8 mouse cellular contexts compared by ENCODE assay signal in the genomic region with DNA sequence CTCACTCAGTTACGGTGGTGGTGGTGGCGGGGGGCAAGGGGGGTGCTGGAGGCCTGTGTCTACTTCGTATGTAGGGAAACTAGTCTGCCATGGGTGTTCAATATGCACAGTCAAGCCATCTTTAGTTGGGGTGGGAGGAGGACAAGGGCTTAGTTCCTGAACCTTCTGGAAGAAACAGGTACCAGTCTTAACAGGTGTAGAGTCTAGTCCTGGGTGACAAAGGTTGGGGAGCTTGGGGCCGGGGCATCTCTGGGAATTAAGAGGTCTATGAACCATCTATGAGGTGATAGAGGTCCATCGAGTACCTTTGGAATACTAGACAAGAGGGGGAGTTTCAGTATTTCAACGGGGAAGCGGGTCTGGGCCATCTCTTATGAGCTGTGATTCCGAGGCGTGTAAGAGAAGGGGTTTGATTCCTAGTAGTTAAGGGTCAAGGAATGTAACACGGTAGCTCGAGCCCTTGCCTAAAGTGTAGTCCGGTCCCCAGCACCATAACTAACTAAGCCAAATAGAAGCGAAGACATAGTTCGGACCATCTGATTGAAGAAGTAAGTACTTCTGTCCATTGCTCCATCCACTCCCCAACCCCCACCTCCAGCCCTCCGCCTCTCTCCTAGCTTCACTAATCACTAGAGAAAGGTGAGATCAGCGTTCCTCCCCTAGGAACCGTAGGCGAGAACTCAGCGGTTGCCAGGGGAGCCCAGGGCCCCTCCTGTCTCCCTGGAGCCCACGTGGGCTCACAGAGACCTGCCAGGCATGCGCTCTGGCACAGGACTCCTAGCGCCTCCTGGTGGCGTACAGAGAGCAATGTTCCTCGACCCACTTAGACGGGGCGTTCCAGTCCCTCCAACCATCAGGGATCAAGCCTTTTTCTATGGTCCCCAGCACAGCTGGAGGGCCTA. TPM values are rescaled to one million over a fixed set of nuclear protein-coding genes. Genes with fewer than 3 reads are reported as not detected.
DNase-seq lines count a peak whose midpoint lies in the region; ATAC-seq and TF ChIP-seq lines count a peak whose summit lies in the region.

No protein-coding gene starts in this region.

- peak; percentile 64 for DNase-seq in B cell, adult 2 months
- peak; percentile 92 for DNase-seq in ES-E14 (ENCODE audit: low read depth, low spot score)
- peak; percentile 77 for DNase-seq in embryo, embryonic 10.5 days (ENCODE audit: low spot score)
- DNase-seq in heart, postnatal 10 days = peak; percentile 9 to 46
- peak; percentile 65 to 77 for DNase-seq in layer of hippocampus, adult 2 months (ENCODE audit: low spot score in 2 of 2)
- DNase-seq in retina, embryonic 14.5 days (ENCODE audit: low spot score) = peak; percentile 78
- DNase-seq in urinary bladder, postnatal 4 days (ENCODE audit: low spot score in 2 of 2) = no peak

- H3K9ac ChIP-seq in ES-E14 (ENCODE audit: insufficient read depth, low read depth, low read length, poor library complexity, severe bottlenecking) = peak overlapping the region; percentile 80; the same call in 1 of the 2 replicates
- H3K9ac ChIP-seq in lung, embryonic 15.5 days = no peak overlapping the region

- H3K9me3 ChIP-seq in ES-E14 (ENCODE audit: control insufficient read depth, insufficient read depth, low read depth, low read length) = no peaks in the 10 kb centered on the region
- H3K9me3 ChIP-seq in lung, embryonic 15.5 days = no peaks in the 10 kb centered on the region

- intact Hi-C loops in heart, postnatal 10 days (cut with DNase I) = no loop called here

- peaks cover 89% of the 10 kb centered on the region for H3K27me3 ChIP-seq in lung, embryonic 15.5 days

- peak overlapping the region; percentile 96 for H3K27ac ChIP-seq in ES-E14 (ENCODE audit: insufficient read depth, low read depth, low read length, poor library complexity, severe bottlenecking)
- H3K27ac ChIP-seq in layer of hippocampus, adult 2 months = peak overlapping the region; percentile 94
- H3K27ac ChIP-seq in lung, embryonic 15.5 days = no peak overlapping the region

- peaks cover 8 to 18% of the 10 kb centered on the region in 2 experiments; a peak in 3 of 4 replicates for H3K4me1 ChIP-seq in ES-E14 (ENCODE audit: control insufficient read depth in 2 of 2, insufficient read depth in 2 of 2, low read length in 2 of 2, poor library complexity in 1 of 2)
- peaks cover 5% of the 10 kb centered on the region for H3K4me1 ChIP-seq in lung, embryonic 15.5 days

- peak overlapping the region; percentile 54 to 89; a peak in 3 of 4 replicates for H3K4me3 ChIP-seq in ES-E14 (ENCODE audit: insufficient read depth in 1 of 2, low read depth in 1 of 2, low read length in 2 of 2, poor library complexity in 1 of 2, severe bottlenecking in 1 of 2)
- H3K4me3 ChIP-seq in layer of hippocampus, adult 2 months = peak overlapping the region; percentile 59
- H3K4me3 ChIP-seq in lung, embryonic 15.5 days = peak overlapping the region; percentile 46; the same call in 1 of the 2 replicates

- H3K36me3 ChIP-seq in ES-E14 (ENCODE audit: control insufficient read depth, insufficient read depth, low read length, poor library complexity, severe bottlenecking) = no peaks in the 10 kb centered on the region
- H3K36me3 ChIP-seq in lung, embryonic 15.5 days = no peaks in the 10 kb centered on the region

- in situ Hi-C loops in ES-E14 (cut with MboI; ENCODE audit: low sequenced_read_pairs in 2 of 2, unreplicated experiment in 2 of 2) = no loop called here

- peak; percentile 48 for ATAC-seq in lung, embryonic 15.5 days (ENCODE audit: borderline replicate concordance, extremely low read depth, low FRiP score, low TSS enrichment)

- peak overlapping the region; percentile 80; the same call in 1 of the 2 replicates for H3K4me2 ChIP-seq in lung, embryonic 15.5 days

- peak; percentile 86 for TF ChIP-seq CTCF in layer of hippocampus, adult 2 months (conservative IDR thresholded peaks at IDR 0.05)

- WGBS in lung, embryonic 15.5 days = 15% methylated on average over 26 of the region's 26 CpGs

TF ChIP-seq in ES-E14, 5 proteins besides CTCF, POLR2A, EP300 and RAD21:
- TF ChIP-seq ZNF384 (IDR thresholded peaks at IDR 0.05; ENCODE audit: low read depth, low read length) = no peak
- peak; percentile 46; the same call in 1 of the 2 replicates for TF ChIP-seq ZC3H11A (IDR thresholded peaks at IDR 0.05; ENCODE audit: borderline replicate concordance, low read depth, low read length)
- TF ChIP-seq HCFC1 (IDR thresholded peaks at IDR 0.05; ENCODE audit: borderline replicate concordance, insufficient read depth, low read length) = peak; percentile 47; the same call in 1 of the 2 replicates
- no peak for TF ChIP-seq MAFK (IDR thresholded peaks at IDR 0.05; ENCODE audit: insufficient read depth, low read depth, low read length)
- no peak for TF ChIP-seq CHD2 (IDR thresholded peaks at IDR 0.05; ENCODE audit: low read depth, low read length)

RNA-seq across cellular contexts. Expression of a gene that starts 40.1 kb away (rescaled TPM):
- 1.4 and 1.5 TPM in 2 replicates for total RNA-seq in ES-E14 (2012; rRNA removed)
- total RNA-seq in heart, postnatal 10 days (2021) = under 1 TPM in 1 of 2 experiments, not detected in 1; 0.99 TPM
- total RNA-seq in layer of hippocampus, adult 2 months (2021) = not detected
- 0.79 and 1.3 TPM in 2 replicates for polyA plus RNA-seq in lung, embryonic 15.5 days (2015; fragmentation: Nextera tagmentation; extraction: Ambion mirVana)

RNA-seq across cellular contexts. Expression of a gene that starts 41.5 kb away (rescaled TPM):
- total RNA-seq in ES-E14 (2012; rRNA removed) = 28.8 and 45.5 TPM in 2 replicates
- 10 to 100 TPM; 13.8 to 17.5 TPM for total RNA-seq in heart, postnatal 10 days (2021)
- total RNA-seq in layer of hippocampus, adult 2 months (2021) = 10 to 100 TPM; 29.4 to 42.9 TPM
- polyA plus RNA-seq in lung, embryonic 15.5 days (2015; fragmentation: Nextera tagmentation; extraction: Ambion mirVana) = 48.3 and 51.4 TPM in 2 replicates

RNA-seq across cellular contexts. Expression of a gene that starts 50.2 kb away (rescaled TPM):
- 9.1 and 18.6 TPM in 2 replicates for total RNA-seq in ES-E14 (2012; rRNA removed)
- under 1 TPM; 0.74 to 0.87 TPM for total RNA-seq in heart, postnatal 10 days (2021)
- 100 to 1,000 TPM; 147 TPM for total RNA-seq in layer of hippocampus, adult 2 months (2021)
- polyA plus RNA-seq in lung, embryonic 15.5 days (2015; fragmentation: Nextera tagmentation; extraction: Ambion mirVana) = 0.21 and 0.33 TPM in 2 replicates

RNA-seq across cellular contexts. Expression of a gene that starts 50.5 kb away (rescaled TPM):
- 22.0 and 29.6 TPM in 2 replicates for total RNA-seq in ES-E14 (2012; rRNA removed)
- 10 to 100 TPM; 38.2 to 40.8 TPM for total RNA-seq in heart, postnatal 10 days (2021)
- total RNA-seq in layer of hippocampus, adult 2 months (2021) = 10 to 100 TPM; 17.5 to 18.1 TPM
- 58.8 and 68.5 TPM in 2 replicates for polyA plus RNA-seq in lung, embryonic 15.5 days (2015; fragmentation: Nextera tagmentation; extraction: Ambion mirVana)

RNA-seq across cellular contexts. Expression of a gene that starts 59.8 kb away (rescaled TPM):
- 65.8 and 114 TPM in 2 replicates for total RNA-seq in ES-E14 (2012; rRNA removed)
- 100 to 1,000 TPM; 387 to 393 TPM for total RNA-seq in heart, postnatal 10 days (2021)
- 10 to 100 TPM; 54.5 to 54.8 TPM for total RNA-seq in layer of hippocampus, adult 2 months (2021)
- polyA plus RNA-seq in lung, embryonic 15.5 days (2015; fragmentation: Nextera tagmentation; extraction: Ambion mirVana) = 96.2 and 102 TPM in 2 replicates

Comparison
In these comparisons a context has a peak if more than half of its experiments do, and no peak if none do; other contexts are left out.
1. DNase-seq: peak in B cell, adult 2 months (2 of 2), ES-E14 (single experiment), embryo, embryonic 10.5 days (single experiment), heart, postnatal 10 days (2 of 2), layer of hippocampus, adult 2 months (2 of 2) and retina, embryonic 14.5 days (single experiment); none in urinary bladder, postnatal 4 days (0 of 2).
2. Peak in every context shown above with its lines, with median percentiles within 50 percentile points of each other: H3K4me3 ChIP-seq.